Mouse (Mus musculus): ENCODE data around the gene Ripor2.

DNA sequence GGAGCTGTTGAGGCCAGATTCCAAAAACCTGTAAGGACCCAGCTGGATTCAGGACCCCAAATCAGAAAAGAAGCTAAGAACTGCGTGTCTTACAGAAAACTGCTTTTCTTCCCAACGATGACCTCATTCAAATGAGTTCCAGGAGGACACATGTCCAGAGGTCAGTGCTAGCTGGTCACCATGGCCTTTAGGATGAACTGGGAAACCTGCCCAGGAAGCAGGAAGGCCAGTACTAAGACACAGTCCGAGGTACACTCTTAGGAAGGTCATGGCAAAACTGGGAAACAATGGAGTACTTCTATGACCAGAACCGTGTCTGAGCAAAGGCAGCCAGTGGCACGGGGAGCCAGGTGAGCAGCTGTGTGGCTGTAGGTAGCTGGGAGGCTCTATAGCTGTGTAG, 103.9 kb downstream of the Ripor2 start:
- TF ChIP-seq EP300 (IDR thresholded peaks at IDR 0.05; ENCODE audit: low read depth), result no peak
- no peak for TF ChIP-seq CTCF (IDR thresholded peaks at IDR 0.05; ENCODE audit: low read depth)
